Comparison of ENCODE assay signal across 19 mouse cellular contexts in genomic region chr13:80381966-80382666, GRCm38 (mm10).
DNase-seq lines count a peak whose midpoint lies in the region; ATAC-seq and TF ChIP-seq lines count a peak whose summit lies in the region.
"Had no signal": no experiment of that assay in that cellular context is flagged by ENCODE, and none has a peak within 500 bp of the region (broad histone marks: within the 10 kb centered on the region; RNA-seq: fewer than 3 reads in every experiment).

No protein-coding gene starts in this region.

- no peak overlapping the region for H3K27ac ChIP-seq in forebrain, embryonic 14.5 days (ENCODE audit: low read depth, low read length)
- H3K27ac ChIP-seq in forebrain, embryonic 12.5 days: no peak overlapping the region
- no peak overlapping the region for H3K27ac ChIP-seq in layer of hippocampus, adult 2 months
- no peak overlapping the region for H3K27ac ChIP-seq in embryonic facial prominence, embryonic 14.5 days (replicated peaks; ENCODE audit: low read depth, low read length)
- H3K27ac ChIP-seq: heart, embryonic 10.5 days; kidney, embryonic 15.5 days; liver, embryonic 14.5 days had no signal

- H3K9me3 ChIP-seq in forebrain, embryonic 14.5 days (replicated peaks; ENCODE audit: control insufficient read depth, low read length): no peaks in the 10 kb centered on the region
- no peaks in the 10 kb centered on the region for H3K9me3 ChIP-seq in forebrain, embryonic 12.5 days
- no peaks in the 10 kb centered on the region for H3K9me3 ChIP-seq in embryonic facial prominence, embryonic 14.5 days (ENCODE audit: control insufficient read depth, low read length)
- H3K9me3 ChIP-seq: heart, embryonic 10.5 days; hindbrain, embryonic 10.5 days; kidney, embryonic 15.5 days; megakaryocyte, embryonic 14.5 days had no signal

- H3K4me3 ChIP-seq in forebrain, embryonic 14.5 days (ENCODE audit: low read depth, low read length): no peak overlapping the region
- no peak overlapping the region for H3K4me3 ChIP-seq in forebrain, embryonic 12.5 days (replicated peaks)
- H3K4me3 ChIP-seq in layer of hippocampus, adult 2 months: no peak overlapping the region
- H3K4me3 ChIP-seq in embryonic facial prominence, embryonic 14.5 days (ENCODE audit: low read depth, low read length): no peak overlapping the region
- H3K4me3 ChIP-seq: heart, embryonic 10.5 days; hindbrain, embryonic 10.5 days; kidney, embryonic 15.5 days; megakaryocyte, embryonic 14.5 days; myocyte had no signal

- no peak overlapping the region for H3K9ac ChIP-seq in forebrain, embryonic 14.5 days (ENCODE audit: low read length)
- no peak overlapping the region for H3K9ac ChIP-seq in forebrain, embryonic 12.5 days
- no peak overlapping the region for H3K9ac ChIP-seq in embryonic facial prominence, embryonic 14.5 days (ENCODE audit: low read depth, low read length)
- H3K9ac ChIP-seq: kidney, embryonic 15.5 days; liver, embryonic 14.5 days had no signal

- H3K4me2 ChIP-seq in forebrain, embryonic 14.5 days (ENCODE audit: low read length): no peak overlapping the region
- H3K4me2 ChIP-seq in forebrain, embryonic 12.5 days: no peak overlapping the region
- H3K4me2 ChIP-seq in embryonic facial prominence, embryonic 14.5 days (ENCODE audit: low read depth, low read length): no peak overlapping the region
- H3K4me2 ChIP-seq: kidney, embryonic 15.5 days had no signal

- 46% methylated on average over 2 of the region's 2 CpGs for WGBS in forebrain, embryonic 14.5 days
- 63% methylated on average over 2 of the region's 2 CpGs for WGBS in forebrain, embryonic 12.5 days
- WGBS in embryonic facial prominence, embryonic 14.5 days: 42% methylated on average over 2 of the region's 2 CpGs

- no peaks in the 10 kb centered on the region for H3K27me3 ChIP-seq in forebrain, embryonic 14.5 days (replicated peaks; ENCODE audit: control insufficient read depth, insufficient read depth, low read length)
- H3K27me3 ChIP-seq in forebrain, embryonic 12.5 days: no peaks in the 10 kb centered on the region
- H3K27me3 ChIP-seq in embryonic facial prominence, embryonic 14.5 days (replicated peaks; ENCODE audit: control insufficient read depth, insufficient read depth, low read length): no peaks in the 10 kb centered on the region
- H3K27me3 ChIP-seq: kidney, embryonic 15.5 days; megakaryocyte, embryonic 14.5 days had no signal

- 0 out of 2 replicates have a peak, but pooled peaks have one; percentile 40 for ATAC-seq in forebrain, embryonic 14.5 days
- no peak for ATAC-seq in forebrain, embryonic 12.5 days (ENCODE audit: low FRiP score)
- ATAC-seq in embryonic facial prominence, embryonic 14.5 days (ENCODE audit: low read depth): no peak

- 0 out of 2 replicates have a peak, but pooled peaks cover 2% of the 10 kb centered on the region for H3K4me1 ChIP-seq in forebrain, embryonic 14.5 days (ENCODE audit: control insufficient read depth, insufficient read depth, low read length)
- peaks cover 5% of the 10 kb centered on the region for H3K4me1 ChIP-seq in forebrain, embryonic 12.5 days
- no peaks in the 10 kb centered on the region for H3K4me1 ChIP-seq in embryonic facial prominence, embryonic 14.5 days (ENCODE audit: control insufficient read depth, insufficient read depth, low read length)
- H3K4me1 ChIP-seq: heart, embryonic 10.5 days; kidney, embryonic 15.5 days; megakaryocyte, embryonic 14.5 days had no signal

- no peaks in the 10 kb centered on the region for H3K36me3 ChIP-seq in forebrain, embryonic 14.5 days (ENCODE audit: control insufficient read depth, insufficient read depth, low read length)
- H3K36me3 ChIP-seq in forebrain, embryonic 12.5 days (replicated peaks): no peaks in the 10 kb centered on the region
- H3K36me3 ChIP-seq in embryonic facial prominence, embryonic 14.5 days (ENCODE audit: control insufficient read depth, insufficient read depth, low read length): no peaks in the 10 kb centered on the region
- H3K36me3 ChIP-seq: heart, embryonic 10.5 days; hindbrain, embryonic 10.5 days; kidney, embryonic 15.5 days had no signal

- peak; percentile 67 for TF ChIP-seq CTCF in layer of hippocampus, adult 2 months (conservative IDR thresholded peaks at IDR 0.05)

- peak; percentile 69 for DNase-seq in forebrain, embryonic 14.5 days (ENCODE audit: low spot score)
- DNase-seq in layer of hippocampus, adult 2 months (ENCODE audit: low spot score in 2 of 2): no peak
- no peak for DNase-seq in layer of hippocampus, adult 9-11 months
- DNase-seq in brain, adult 2 months (ENCODE audit: low read depth, low spot score): peak; percentile 9
- DNase-seq in embryonic facial prominence, embryonic 14.5 days (ENCODE audit: low spot score): peak; percentile 72
- DNase-seq in heart, adult 11 months: no peak
- no peak for DNase-seq in heart, adult 18-20 months
- DNase-seq: B cell, adult 2 months; cerebellum, adult 11 months; cerebellum, postnatal 10 days; gastrocnemius, postnatal 36 days; thymus, postnatal 36 days had no signal

Comparison
In these comparisons a context has a peak if more than half of its experiments do, and no peak if none do; other contexts are left out.
1. DNase-seq: peak in forebrain, embryonic 14.5 days (single experiment), brain, adult 2 months (single experiment) and embryonic facial prominence, embryonic 14.5 days (single experiment); none in layer of hippocampus, adult 2 months (0 of 2), layer of hippocampus, adult 9-11 months (single experiment), heart, adult 11 months (single experiment) and heart, adult 18-20 months (0 of 2).